Mouse (Mus musculus) liver, embryonic 14.5 days (tissue): ENCODE measurements around the gene Pknox2. TPM values are rescaled to one million over a fixed set of nuclear protein-coding genes. Genes with fewer than 3 reads are reported as not detected.

ENCODE experiments used
- ATAC-seq: fragments of 200-750 bp; cut with Nextera tagmentation; 2 replicates; pipeline ENCODE4 v1.8.0; 2017; ENCODE audit warnings: moderate number of reproducible peaks, mild to moderate bottlenecking, moderate library complexity; ENCODE audit not compliant: insufficient read depth
- DNase-seq, 3 experiments: peaks; one replicate each; pipeline ENCODE4 v3.0.0-alpha.2; 2012 to 2013; ENCODE audit warnings: low read depth in 3 of 3, low spot score in 3 of 3
- H3K27ac ChIP-seq: fragments of 300-500 bp; sonication (generic); 2 replicates; pipeline ENCODE4 v1.5.1; 2014; ENCODE audit warnings: moderate library complexity, mild to moderate bottlenecking, control low read depth, inconsistent platforms
- H3K27me3 ChIP-seq: fragments of 300-500 bp; sonication (generic); 2 replicates; pipeline ENCODE4 v1.6.1; 2014; ENCODE audit warnings: mild to moderate bottlenecking, low read length, moderate library complexity; ENCODE audit not compliant: control insufficient read depth, insufficient read depth
- H3K36me3 ChIP-seq: fragments of 300-500 bp; sonication (generic); replicated peaks from 2 replicates; pipeline ENCODE4 v1.6.1; 2014; ENCODE audit warnings: low read depth; ENCODE audit not compliant: control insufficient read depth, insufficient read depth
- H3K4me1 ChIP-seq, 2 experiments: fragments of 200-500 bp in 1 of 2; fragments of 300-500 bp in 1 of 2; sonication (generic) in 1 of 2; replicated peaks; 2 replicates each; pipeline ENCODE4 v1.6.1; 2012 to 2014; ENCODE audit warnings: antibody characterized with exemption in 1 of 2, inconsistent platforms in 1 of 2, low read length in 1 of 2; ENCODE audit not compliant: control insufficient read depth in 2 of 2, insufficient read depth in 2 of 2
- H3K4me2 ChIP-seq: fragments of 300-500 bp; sonication (generic); 2 replicates; pipeline ENCODE4 v1.6.1; 2014; ENCODE audit warnings: low read depth, mild to moderate bottlenecking, control low read depth, moderate library complexity
- H3K4me3 ChIP-seq, 2 experiments: fragments of 200-500 bp in 1 of 2; fragments of 300-500 bp in 1 of 2; sonication (generic) in 1 of 2; 2 replicates each; pipeline ENCODE4 v1.5.1; 2012 to 2014; ENCODE audit warnings: low read depth in 2 of 2, low read length in 2 of 2, mild to moderate bottlenecking in 2 of 2, control low read depth in 1 of 2, inconsistent platforms in 1 of 2, moderate library complexity in 1 of 2; ENCODE audit not compliant: insufficient read depth in 1 of 2
- H3K9ac ChIP-seq: fragments of 300-500 bp; sonication (generic); replicated peaks from 2 replicates; pipeline ENCODE4 v1.6.1; 2014; ENCODE audit warnings: mild to moderate bottlenecking, control low read depth, moderate library complexity
- H3K9me3 ChIP-seq: fragments of 300-500 bp; sonication (generic); 2 replicates; pipeline ENCODE4 v1.6.1; 2016; ENCODE audit warnings: low read length, mixed read lengths; ENCODE audit not compliant: control insufficient read depth
- CTCF ChIP-seq: IDR thresholded peaks from 2 replicates; pipeline ENCODE4 v1.5.1; 2016; ENCODE audit warnings: antibody characterized with exemption, low read depth, control low read depth
- EP300 ChIP-seq: IDR thresholded peaks from 2 replicates; pipeline ENCODE4 v1.6.1; 2016; ENCODE audit warnings: antibody characterized with exemption, low read depth
- WGBS: fragments of 180-500 bp; shearing (Covaris S2); extraction: QIAGEN DNeasy Blood & Tissue Kit; methylation state at CpG from one replicate; pipeline ENCODE4 v1.1.7; 2014; ENCODE audit not compliant: insufficient replicate concordance; 5-methylcytosine and 5-hydroxymethylcytosine counted together
- polyA plus RNA-seq, 2 experiments: library from polyadenylated mRNA; depleted of rRNA in 1 of 2; stranded (reverse) in 1 of 2; unstranded in 1 of 2; fragments of >200 nt; fragmentation: Nextera tagmentation in 1 of 2; extraction: Ambion mirVana in 1 of 2; gene quantifications; 2 replicates each; pipeline versions ENCODE4 v1.2.1 to v1.2.3; 2012 to 2014

The Pknox2 gene
- polyA plus RNA-seq, 2 experiments, result 0.08 to 0.18 TPM

GRCm38 (mm10) chr9:37067473-37067830 lies 79.8 kb downstream of the Pknox2 start:
- TF ChIP-seq CTCF, result no peak
- TF ChIP-seq EP300, result no peak
- Histone ChIP-seq H3K9me3 (no peaks in the 10 kb centered on the region), H3K4me1 (no peaks in the 10 kb centered on the region), H3K36me3 (no peaks in the 10 kb centered on the region), H3K9ac (no peak overlapping the region), H3K27me3 (no peaks in the 10 kb centered on the region), H3K4me3 (no peak overlapping the region), H3K4me2 (no peak overlapping the region), H3K27ac (no peak overlapping the region)
- DNase-seq, result no peak
- WGBS, result 66% methylated on average over 5 of the region's 5 CpGs
- no peak for ATAC-seq

- no peak overlapping the region for H3K4me3 ChIP-seq
- H3K27me3 ChIP-seq, result no peaks in the 10 kb centered on the region
- 56% methylated on average over 8 of the region's 8 CpGs for WGBS
- DNase-seq, result no peak
- no peaks in the 10 kb centered on the region for H3K9me3 ChIP-seq
- H3K27ac ChIP-seq, result no peak overlapping the region
- H3K9ac ChIP-seq, result no peak overlapping the region
- H3K36me3 ChIP-seq, result no peaks in the 10 kb centered on the region
- ATAC-seq, result no peak
- no peak for TF ChIP-seq EP300
- TF ChIP-seq CTCF, result no peak
- H3K4me2 ChIP-seq, result no peak overlapping the region
- H3K4me1 ChIP-seq, result no peaks in the 10 kb centered on the region
These were observed 80.3 kb downstream of the Pknox2 start for GRCm38 (mm10) chr9:37066732-37067472.

GRCm38 (mm10) chr9:37061627-37062026 lies 85.6 kb downstream of the Pknox2 start:
- Histone ChIP-seq H3K4me3 (no peak overlapping the region), H3K4me2 (no peak overlapping the region), H3K27me3 (no peaks in the 10 kb centered on the region), H3K9me3 (no peaks in the 10 kb centered on the region), H3K4me1 (no peaks in the 10 kb centered on the region), H3K36me3 (no peaks in the 10 kb centered on the region), H3K27ac (no peak overlapping the region), H3K9ac (no peak overlapping the region)
- DNase-seq, result no peak
- 38% methylated on average over 2 of the region's 2 CpGs for WGBS
- TF ChIP-seq EP300, result no peak
- no peak for TF ChIP-seq CTCF
- no peak for ATAC-seq

GRCm38 (mm10) chr9:37054703-37055102 lies 92.5 kb downstream of the Pknox2 start:
- Histone ChIP-seq H3K27ac (no peak overlapping the region), H3K9me3 (no peaks in the 10 kb centered on the region), H3K9ac (no peak overlapping the region), H3K4me1 (no peaks in the 10 kb centered on the region; a peak in 1 of 4 replicates), H3K4me3 (no peak overlapping the region), H3K36me3 (no peaks in the 10 kb centered on the region), H3K27me3 (no peaks in the 10 kb centered on the region), H3K4me2 (no peak overlapping the region)
- ATAC-seq (no peak), DNase-seq (no peak)
- TF ChIP-seq CTCF (no peak), EP300 (no peak)
- 35% methylated on average over 5 of the region's 5 CpGs for WGBS

GRCm38 (mm10) chr9:37053601-37054512 lies 93.3 kb downstream of the Pknox2 start:
- no peaks in the 10 kb centered on the region for H3K36me3 ChIP-seq
- H3K27me3 ChIP-seq, result no peaks in the 10 kb centered on the region
- DNase-seq (no peak), ATAC-seq (no peak)
- H3K4me2 ChIP-seq, result no peak overlapping the region
- H3K4me1 ChIP-seq, result no peaks in the 10 kb centered on the region; a peak in 1 of 4 replicates
- H3K4me3 ChIP-seq, result no peak overlapping the region
- H3K9me3 ChIP-seq, result no peaks in the 10 kb centered on the region
- H3K9ac ChIP-seq, result no peak overlapping the region
- no peak overlapping the region for H3K27ac ChIP-seq
- TF ChIP-seq CTCF (no peak), EP300 (no peak)
- 18% methylated on average over 21 of the region's 21 CpGs for WGBS
